Mouse (Mus musculus): ENCODE results near the gene Zfp69. TPM values are rescaled to one million over a fixed set of nuclear protein-coding genes. Genes with fewer than 3 reads are reported as not detected.
A peak's percentile ranks its signal among the peaks of the same experiment; 100 is the strongest.

The Zfp69 gene
- total RNA-seq, 2 experiments from 2014 or later: 1.9 to 2.2 TPM

DNA sequence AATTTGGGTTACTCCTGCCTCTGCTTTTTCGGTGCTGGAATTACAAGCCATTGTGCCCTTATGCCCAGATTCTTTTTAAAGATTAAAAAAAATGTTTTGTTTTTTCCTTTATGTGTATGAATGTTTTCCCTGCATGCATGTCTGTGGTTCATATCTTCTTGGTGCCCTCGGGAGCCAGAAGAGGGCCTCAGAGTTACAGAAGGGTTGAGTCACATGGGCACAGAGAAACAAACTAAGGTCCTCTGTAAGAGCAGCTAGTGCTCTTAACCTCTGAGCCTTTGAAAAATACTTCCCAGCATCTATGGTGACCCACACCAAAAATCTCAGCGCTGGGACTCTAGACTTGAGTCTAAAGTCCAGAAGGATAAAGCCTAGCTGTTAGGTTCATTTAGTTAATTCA is 26.1 kb downstream of the Zfp69 start:
- DNase-seq (ENCODE audit: extremely low spot score in 1 of 2, low spot score in 1 of 2): no peak

DNA sequence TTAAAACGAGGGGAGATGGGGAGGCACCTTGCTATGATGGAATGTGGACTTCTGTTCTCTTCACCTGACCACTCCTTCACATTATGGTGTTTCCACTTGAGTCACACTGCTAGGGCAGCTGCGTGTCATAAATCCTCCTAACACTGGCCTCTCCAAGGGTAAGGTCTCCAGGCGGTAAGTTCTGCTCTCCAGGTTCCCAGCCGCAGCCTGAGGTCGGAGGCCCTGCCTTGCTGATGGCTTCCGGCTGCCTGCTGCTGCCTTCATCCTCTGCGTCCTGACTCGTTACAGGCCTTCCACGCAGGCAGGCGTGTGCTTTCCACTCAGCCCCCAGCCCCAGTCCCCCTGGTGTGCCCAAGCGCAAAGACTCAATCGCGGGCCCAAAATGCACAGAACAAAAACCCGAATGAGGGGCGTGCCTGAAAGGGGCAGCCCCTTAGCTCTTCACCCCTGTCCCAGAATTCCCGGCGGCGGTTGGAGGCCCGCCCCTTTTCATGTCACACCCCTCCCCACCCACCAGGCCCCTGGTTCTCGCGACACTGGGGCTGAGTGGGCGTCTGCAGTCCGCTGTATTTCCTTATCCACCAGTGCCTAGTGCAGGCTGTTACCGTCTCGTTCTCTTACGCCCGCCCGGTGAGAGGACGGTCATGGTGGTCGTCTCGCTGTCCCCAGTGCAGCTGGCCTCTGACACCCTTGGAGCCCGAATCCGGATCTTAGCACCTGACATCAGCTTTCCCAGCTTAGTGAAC is 26.8 kb downstream of the Zfp69 start, which contains the start of gene Exo5:
Gene Exo5 (minus strand): TSS at position 464 of the 746 bp plus-strand sequence.
- peak; percentile 80 to 86 for DNase-seq (ENCODE audit: extremely low spot score in 1 of 2, low spot score in 1 of 2)

- DNase-seq (ENCODE audit: extremely low spot score in 1 of 2, low spot score in 1 of 2): no peak
Observed at GRCm38 (mm10) chr4:120921461-120921860, 30.0 kb downstream of the Zfp69 start.

DNA sequence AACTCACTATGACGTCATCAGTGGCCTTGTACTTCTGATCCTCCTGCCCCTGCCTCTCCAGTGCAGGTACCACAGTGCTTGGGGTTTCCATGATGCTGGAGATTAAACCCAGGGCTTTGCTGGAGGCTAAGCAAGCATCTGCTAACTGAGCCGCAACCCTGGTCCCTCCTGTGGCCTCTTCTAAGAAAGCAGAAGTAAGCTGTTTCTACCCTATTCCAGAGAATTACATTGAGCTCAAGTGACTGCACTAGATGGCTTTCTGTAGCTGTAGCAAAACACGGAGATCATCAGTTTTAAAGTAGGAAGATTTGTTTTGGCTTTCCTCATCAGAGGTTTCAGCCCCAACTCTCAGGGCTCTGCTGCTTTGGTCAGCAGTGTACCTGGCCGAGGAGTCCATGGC is 37.0 kb downstream of the Zfp69 start:
- no peak for DNase-seq (ENCODE audit: extremely low spot score in 1 of 2, low spot score in 1 of 2)

GRCm38 (mm10) chr4:120913861-120914260 is 37.6 kb downstream of the Zfp69 start:
- DNase-seq (ENCODE audit: extremely low spot score in 1 of 2, low spot score in 1 of 2): no peak

GRCm38 (mm10) chr4:120913443-120913842 is 38.1 kb downstream of the Zfp69 start:
- DNase-seq (ENCODE audit: extremely low spot score in 1 of 2, low spot score in 1 of 2): no peak

- DNase-seq (ENCODE audit: extremely low spot score in 1 of 2, low spot score in 1 of 2): no peak
Observed at GRCm38 (mm10) chr4:120912866-120913265, 38.6 kb downstream of the Zfp69 start.

GRCm38 (mm10) chr4:120911086-120911485 is 40.4 kb downstream of the Zfp69 start:
- no peak for DNase-seq (ENCODE audit: extremely low spot score in 1 of 2, low spot score in 1 of 2)

GRCm38 (mm10) chr4:120909558-120910150 is 41.8 kb downstream of the Zfp69 start:
- peak in 1 of 2 experiments; percentile 76 for DNase-seq (ENCODE audit: extremely low spot score in 1 of 2, low spot score in 1 of 2)

- DNase-seq (ENCODE audit: extremely low spot score in 1 of 2, low spot score in 1 of 2): no peak
Observed at GRCm38 (mm10) chr4:120905644-120906043, 45.9 kb downstream of the Zfp69 start.

- DNase-seq (ENCODE audit: extremely low spot score in 1 of 2, low spot score in 1 of 2): no peak
Observed at GRCm38 (mm10) chr4:120904533-120904932, 47.0 kb downstream of the Zfp69 start.

DNA sequence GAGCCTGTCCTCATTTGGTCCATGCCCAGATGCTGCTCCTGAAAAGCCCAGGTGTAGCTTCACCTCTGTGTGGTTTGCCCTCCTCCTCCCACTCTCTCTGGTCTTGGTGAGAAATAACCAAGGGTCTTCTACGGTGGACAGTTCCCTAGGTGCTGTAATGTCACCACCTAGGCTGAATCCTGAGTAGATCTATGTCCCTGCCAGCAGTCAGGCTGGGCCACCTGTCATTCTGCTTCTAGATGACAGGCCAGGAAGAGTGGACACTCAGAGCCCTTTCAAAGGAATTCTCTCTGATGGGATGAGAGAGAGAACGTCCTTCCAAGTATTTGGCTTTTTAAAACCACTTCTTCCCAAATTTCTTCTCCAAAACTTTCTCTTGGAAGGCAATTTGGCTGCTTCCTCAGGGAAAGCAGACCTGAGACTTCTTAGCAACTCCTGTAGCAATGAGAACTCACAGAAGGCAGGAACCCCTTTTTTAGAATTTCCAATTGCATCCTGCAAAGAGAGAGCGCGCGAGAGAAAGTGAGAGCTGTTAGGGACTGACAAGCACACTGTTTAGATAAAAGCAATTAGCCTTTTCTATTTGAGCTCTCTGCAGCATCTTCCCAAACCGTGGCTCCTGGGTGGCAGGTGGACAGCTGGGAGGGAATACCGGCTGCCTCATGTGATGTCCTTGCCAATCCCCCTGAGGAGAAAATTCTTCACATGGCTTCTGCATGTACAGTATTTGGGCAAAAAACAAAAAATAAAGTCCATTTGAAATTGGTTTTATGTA is 55.5 kb downstream of the Zfp69 start:
- DNase-seq (ENCODE audit: extremely low spot score in 1 of 2, low spot score in 1 of 2): no peak

DNA sequence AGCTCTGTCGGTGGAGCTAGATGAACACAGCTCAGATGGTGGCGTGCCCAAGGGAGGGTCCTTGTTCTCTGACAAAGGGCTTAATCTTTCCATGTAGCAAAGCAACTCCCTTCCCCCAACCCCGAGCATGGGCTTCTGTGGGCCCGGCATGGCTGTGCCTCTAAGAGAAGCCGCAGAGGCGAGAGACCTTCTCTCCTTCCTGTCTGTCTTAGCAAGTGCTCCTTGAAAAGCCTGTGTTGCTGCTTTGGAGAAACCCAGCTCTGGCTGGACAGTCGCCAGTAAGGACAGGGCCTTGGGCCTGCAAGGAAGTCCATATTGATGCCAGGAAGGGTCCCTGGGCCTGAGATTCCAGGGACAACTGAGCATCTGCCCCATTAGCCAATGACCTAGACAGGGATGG is 56.3 kb downstream of the Zfp69 start:
- DNase-seq (ENCODE audit: extremely low spot score in 1 of 2, low spot score in 1 of 2): no peak

DNA sequence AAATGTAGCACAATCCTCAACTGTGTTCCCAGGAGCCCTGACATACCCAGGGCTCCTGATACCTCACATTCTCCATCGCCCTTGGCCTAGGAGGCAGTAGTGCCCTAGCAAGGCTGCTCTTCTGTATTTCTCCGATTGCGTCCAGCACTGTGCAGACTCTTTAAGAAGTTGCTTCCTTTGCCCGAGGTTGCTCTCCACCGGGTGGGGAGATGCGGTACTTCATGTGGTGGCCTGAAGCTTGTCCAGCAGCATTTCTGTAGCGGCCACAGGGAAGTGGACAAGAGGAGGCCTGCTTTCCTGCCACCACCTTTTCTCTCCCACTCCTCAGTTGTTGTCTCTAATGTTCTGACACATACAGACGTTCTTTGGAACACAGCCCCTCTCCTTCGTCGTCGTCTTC is 56.9 kb downstream of the Zfp69 start:
- DNase-seq (ENCODE audit: extremely low spot score in 1 of 2, low spot score in 1 of 2): no peak

DNA sequence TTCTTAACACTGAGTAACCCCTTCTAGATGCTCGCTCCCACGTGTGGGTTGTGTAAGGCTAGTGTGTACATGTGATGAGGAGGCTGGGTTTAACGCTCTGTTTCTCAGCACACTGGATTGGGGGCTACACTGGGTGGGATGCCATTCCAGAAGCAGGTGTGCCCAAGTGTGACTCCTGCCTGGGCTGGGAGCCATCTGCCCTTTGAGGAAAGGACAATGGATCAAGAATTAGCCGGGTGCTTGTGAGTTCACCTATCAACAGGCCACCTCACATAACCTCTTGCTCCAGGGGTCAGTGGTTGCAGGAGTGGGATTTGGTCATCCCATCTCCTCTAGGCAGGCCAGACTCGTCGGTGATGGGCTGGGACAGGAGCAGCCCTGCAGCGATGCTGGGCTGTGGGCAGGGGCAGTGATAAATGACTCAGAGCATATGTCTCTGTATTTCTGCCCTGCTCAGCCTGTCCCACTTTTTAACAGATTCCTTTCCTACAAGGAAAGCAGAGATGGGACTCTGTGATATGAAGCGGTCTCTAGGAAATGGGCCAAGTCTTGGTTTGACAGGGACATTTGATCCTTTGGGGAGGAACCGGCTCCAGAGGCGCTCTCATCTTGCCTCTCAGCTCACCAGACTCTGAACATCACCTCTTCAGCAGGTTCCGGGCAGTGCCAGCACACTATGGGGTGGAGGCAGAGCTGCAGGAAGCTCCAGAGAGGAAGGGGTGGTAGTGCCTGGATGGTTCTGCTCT is 57.7 kb downstream of the Zfp69 start:
- no peak for DNase-seq (ENCODE audit: extremely low spot score in 1 of 2, low spot score in 1 of 2)

DNA sequence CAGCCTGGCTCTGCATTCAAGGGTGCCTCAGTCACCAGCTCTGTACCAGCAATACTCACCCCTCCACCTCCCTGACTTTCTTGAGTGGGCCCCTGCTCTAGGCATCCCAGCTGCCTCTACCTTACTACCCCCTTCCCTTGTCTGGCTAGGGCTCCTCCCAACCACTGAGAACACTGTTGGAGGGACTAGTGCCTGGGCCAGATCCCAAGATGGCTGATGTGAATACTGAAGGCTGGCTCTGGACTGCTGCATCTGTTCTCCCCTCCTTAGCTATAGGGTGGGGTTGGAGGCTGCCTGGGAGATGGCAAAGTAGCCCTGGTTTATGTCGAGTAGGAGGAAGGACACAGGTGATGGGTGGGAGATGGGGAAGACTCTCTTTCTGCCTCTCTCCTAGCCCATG is 59.0 kb downstream of the Zfp69 start:
- DNase-seq (ENCODE audit: extremely low spot score in 1 of 2, low spot score in 1 of 2): no peak

- DNase-seq (ENCODE audit: extremely low spot score in 1 of 2, low spot score in 1 of 2): no peak
Observed at GRCm38 (mm10) chr4:120891960-120892359, 59.5 kb downstream of the Zfp69 start.

- no peak for DNase-seq (ENCODE audit: extremely low spot score in 1 of 2, low spot score in 1 of 2)
Observed at GRCm38 (mm10) chr4:120890754-120891440, 60.6 kb downstream of the Zfp69 start.

DNA sequence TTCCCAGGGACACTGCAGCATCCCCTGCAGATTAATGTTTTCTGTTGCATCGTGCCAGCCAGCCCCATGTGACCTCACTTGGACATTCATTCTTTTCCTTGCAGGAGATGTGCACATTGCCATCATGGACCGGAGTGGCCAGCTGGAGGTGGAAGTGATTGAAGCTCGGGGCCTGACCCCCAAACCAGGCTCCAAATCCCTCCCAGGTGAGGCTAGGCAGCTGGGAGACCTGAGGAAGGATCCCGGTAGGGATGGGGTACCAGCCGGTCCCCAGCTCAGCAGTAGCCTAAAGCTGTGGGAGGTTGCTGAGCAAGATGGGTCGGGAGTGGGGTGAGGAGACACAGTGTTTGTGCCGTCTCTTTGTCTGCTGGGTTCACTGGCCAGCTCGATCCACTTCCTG is 62.6 kb downstream of the Zfp69 start:
- DNase-seq (ENCODE audit: extremely low spot score in 1 of 2, low spot score in 1 of 2): no peak
